Mouse (Mus musculus) cerebellum, postnatal 36 days (tissue): ENCODE data around the gene Slc4a5.
A peak's percentile ranks its signal among the peaks of the same experiment; 100 is the strongest.
"Not testable (repeated sequence)": the region's sequence is repeated elsewhere in the genome, so short reads cannot be mapped to it uniquely, and the experiment has no call there.

Experiments
- DNase-seq, 2 experiments: peaks; one replicate each; pipeline ENCODE4 v3.0.0; 2021 to 2022; ENCODE audit warnings: mixed read lengths in 2 of 2

Slc4a5 gene

GRCm38 (mm10) chr6:83312021-83312420, 92.4 kb downstream of the Slc4a5 start:
- no peak for DNase-seq

GRCm38 (mm10) chr6:83312514-83312913, 92.9 kb downstream of the Slc4a5 start:
- DNase-seq: no peak

GRCm38 (mm10) chr6:83315293-83315692, 95.7 kb downstream of the Slc4a5 start:
- DNase-seq: no peak

- no peak for DNase-seq
These were observed 96.4 kb downstream of the Slc4a5 start for GRCm38 (mm10) chr6:83316022-83316421.

DNA sequence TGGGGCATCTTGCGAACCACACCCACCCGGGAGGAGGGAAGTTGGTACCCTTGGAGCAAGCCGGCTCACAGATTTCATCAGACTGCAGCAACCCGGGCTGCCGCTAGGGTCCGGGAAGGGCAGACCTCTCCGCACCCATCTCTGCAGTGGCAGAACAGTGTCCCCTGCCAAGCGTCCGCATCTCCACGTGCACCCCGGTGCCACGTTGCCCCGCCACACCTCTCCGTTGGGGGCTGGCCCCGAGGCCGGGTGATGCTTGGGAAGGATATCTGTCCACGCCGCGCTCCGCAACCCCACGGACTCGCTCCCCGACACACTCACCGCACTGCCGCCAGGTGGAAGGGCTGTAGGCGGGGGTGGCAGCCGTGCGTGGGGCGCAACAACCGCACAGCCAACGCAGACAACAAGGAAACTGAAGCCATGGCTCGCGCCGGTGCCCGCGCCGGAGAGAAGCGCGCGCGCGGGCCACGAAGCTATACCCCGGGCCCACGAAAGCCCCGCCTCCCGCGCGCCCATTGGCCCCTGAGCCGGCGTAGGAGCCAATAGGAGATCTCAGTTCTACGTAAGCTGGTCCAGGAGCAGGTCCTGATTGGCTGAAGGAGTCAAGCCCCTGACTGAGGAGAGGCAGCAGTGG, 97.6 kb downstream of the Slc4a5 start:
- peak; percentile 91 to 92 for DNase-seq

GRCm38 (mm10) chr6:83321927-83322326, 102.3 kb downstream of the Slc4a5 start:
- DNase-seq: no peak

DNA sequence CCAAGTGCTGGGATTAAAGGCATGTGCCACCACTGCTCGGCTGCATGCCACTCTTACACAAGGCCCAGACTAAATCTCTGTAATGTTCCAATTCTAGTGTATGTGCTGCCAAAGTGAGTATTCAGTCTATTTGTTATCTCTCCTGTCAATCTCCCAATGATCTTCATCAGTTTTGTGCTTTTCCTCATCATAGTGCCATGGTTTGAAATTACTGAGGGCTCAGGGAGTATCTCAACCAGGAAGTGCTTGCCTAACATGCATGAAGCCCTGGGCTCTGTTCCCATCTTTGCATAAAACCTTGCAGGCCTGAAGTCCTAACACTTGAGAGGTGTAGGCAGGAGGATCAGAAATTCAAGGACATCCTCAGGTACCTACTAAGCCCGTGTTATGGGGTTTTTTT, 103.2 kb downstream of the Slc4a5 start:
- no peak for DNase-seq

DNA sequence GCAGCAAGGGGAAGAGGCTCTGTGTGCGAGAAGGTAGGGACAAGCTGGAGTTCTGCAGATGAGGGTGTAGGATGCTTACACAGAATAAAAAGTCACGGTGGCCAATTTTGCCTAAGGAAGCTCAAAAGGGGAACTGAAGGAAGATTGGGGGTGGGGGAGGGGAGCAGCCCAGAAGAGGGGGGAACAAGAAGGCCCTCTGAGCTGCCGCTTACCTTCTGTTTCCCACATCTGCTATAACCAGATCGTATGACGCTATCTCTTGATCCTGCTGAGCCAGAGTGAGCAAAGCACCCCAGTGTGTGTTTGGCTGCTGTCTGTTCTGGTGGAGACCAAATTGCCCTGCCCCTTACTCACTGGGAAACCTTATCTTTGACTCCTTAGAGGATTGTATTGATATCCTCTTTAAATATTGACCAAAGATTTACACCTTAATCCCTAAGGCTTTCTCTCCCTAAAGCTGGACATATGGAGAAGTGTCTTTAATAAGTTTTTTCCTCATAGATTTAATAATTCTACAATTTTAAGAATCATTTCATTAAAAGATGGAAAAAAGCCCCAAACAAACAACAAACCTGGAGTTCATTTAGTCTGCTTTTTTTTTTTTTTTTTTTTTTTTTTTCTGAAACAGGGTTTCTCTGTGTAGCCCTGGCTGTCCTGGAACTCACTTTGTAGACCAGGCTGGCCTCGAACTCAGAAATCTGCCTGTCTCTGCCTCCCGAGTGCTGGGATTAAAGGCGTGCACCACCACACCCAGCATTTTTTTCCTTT, 104.2 kb downstream of the Slc4a5 start:
- DNase-seq: no peak

- DNase-seq: peak; percentile 93 to 94
These were observed 106.1 kb downstream of the Slc4a5 start, which contains the start of the genes Mthfd2 and Mob1a for GRCm38 (mm10) chr6:83325525-83326393. Gene Mthfd2 (minus strand): TSS chr6:83325908. Gene Mob1a (plus strand): TSS chr6:83326016.

GRCm38 (mm10) chr6:83326394-83326736, 106.7 kb downstream of the Slc4a5 start:
- no peak for DNase-seq

DNA sequence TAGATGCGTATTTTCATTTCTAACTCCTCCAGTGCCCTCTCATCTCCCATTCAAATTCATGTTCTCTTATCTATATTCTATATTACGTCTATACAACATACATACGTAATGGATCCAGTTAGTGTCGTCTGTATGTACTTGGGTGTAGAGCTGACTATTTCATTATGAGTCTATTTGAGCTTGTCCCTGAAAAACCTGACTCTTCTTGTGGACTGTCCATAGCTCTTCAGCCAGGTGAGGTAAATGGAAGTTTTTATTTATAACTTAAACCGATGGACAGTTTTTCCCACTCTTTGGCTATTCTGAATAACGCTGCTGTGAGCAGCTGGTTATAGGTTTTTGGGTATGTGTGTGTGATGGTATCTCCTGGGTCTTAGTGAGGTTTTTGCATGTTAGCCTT, 107.1 kb downstream of the Slc4a5 start:
- DNase-seq: no peak

- DNase-seq: no peak
These were observed 108.1 kb downstream of the Slc4a5 start for GRCm38 (mm10) chr6:83327591-83328190.

GRCm38 (mm10) chr6:83341387-83341786, 121.8 kb downstream of the Slc4a5 start:
- peak; percentile 69 to 72 for DNase-seq

GRCm38 (mm10) chr6:83342957-83343356, 123.3 kb downstream of the Slc4a5 start:
- peak in 1 of 2 experiments; percentile 41 for DNase-seq

DNA sequence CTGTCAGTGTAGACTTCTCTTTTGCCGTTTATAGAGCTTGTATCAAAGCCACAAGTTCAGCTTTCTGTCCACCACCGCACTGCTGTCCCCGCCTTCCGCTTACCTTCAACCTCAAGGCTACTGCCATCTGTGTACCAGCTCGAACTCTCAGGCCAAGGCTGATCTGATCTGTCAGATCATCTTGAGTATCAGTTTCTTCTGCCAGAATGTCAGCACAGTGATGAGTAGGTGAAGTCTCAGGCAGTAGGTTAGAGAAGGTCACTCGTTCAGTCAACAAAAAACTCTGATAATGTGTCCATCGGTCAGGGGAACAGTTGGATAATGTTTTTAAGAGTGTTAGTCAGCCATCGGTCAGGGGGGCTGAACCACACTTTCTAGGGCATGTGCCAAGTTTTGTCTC, 125.7 kb downstream of the Slc4a5 start:
- not testable (repeated sequence) for DNase-seq

- no peak for DNase-seq
These were observed 128.3 kb downstream of the Slc4a5 start for GRCm38 (mm10) chr6:83347916-83348315.

DNA sequence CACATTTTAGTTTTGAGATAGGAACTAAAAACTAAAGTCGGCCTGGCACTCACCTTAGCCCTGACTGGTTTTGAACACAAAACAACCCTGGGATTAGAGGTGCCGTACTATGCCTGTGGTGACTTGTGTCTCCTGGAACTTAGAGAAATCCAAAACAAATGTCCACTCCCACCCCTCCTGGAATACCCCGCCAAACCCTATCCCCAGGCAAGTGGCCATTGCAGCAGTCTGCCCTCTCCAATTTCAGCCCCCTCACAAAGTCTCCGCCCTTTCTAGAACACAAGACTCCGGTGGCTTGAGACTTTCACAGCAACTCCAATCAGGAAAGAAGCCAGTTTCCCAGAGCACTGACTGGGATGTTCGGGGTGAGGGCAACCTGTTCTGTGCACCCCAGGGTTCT, 129.2 kb downstream of the Slc4a5 start, which contains the start of gene Bola3:
Bola3 (plus strand) TSS at position 275 of the 400 bp plus-strand sequence.
- DNase-seq: no peak

DNA sequence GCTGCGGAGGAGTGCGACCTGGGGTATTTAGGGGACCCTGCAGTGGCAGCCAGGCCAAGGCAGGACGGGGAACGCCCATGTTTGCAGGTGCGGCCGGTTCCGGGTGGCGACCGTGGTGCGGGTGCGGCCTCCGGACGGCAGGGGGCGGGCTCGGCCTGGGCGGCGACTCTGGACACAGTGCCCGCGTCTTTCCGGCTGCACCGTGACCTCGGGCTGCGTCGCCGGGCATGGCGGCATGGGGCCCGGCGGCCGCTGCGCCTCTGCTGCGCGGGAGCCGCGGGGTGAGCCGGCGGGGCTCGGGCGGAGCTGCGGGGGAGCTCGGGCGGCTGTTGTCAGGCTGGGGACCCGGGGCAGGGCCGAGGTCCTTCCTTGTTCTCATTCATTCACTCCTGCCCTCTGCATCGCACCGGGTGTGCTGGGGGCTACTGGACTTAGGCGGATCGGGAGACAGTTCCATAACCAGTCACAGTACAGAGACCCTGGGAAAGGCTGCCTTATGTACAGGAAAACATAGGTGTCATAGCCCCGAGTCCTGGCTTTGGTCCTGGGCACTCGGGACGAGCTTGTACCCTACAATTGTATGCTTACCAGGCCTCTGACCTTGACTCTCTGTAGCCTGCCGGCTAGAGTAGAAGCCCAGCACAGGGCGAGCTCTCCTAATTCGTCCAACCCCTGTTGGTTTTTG, 129.8 kb downstream of the Slc4a5 start:
- peak; percentile 95 to 97 for DNase-seq

DNA sequence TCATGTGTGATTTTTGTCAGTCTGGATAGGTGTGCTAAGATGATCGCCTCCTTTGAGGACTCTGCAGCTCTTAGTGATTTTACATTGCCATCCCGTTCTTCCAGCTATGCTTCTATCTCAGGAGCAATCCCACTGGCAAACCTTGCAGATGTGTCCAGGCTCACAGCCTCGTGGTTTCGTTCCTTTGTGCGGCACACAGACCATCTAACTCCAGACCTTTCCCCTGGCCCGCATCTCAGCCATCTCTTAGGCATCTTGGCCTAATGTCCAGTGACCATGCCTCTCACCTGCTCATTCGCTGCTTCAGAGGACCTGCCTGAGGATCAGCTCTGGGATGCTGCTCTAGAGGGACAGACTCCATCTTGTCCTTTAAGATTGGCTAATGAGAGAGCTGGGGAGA, 130.5 kb downstream of the Slc4a5 start:
- DNase-seq: no peak

- DNase-seq: no peak
These were observed 131.3 kb downstream of the Slc4a5 start for GRCm38 (mm10) chr6:83350851-83351405.

- no peak for DNase-seq
These were observed 132.0 kb downstream of the Slc4a5 start for GRCm38 (mm10) chr6:83351490-83352160.
